Mouse (Mus musculus): ENCODE results near the gene Tax1bp3.

The Tax1bp3 gene

GRCm38 (mm10) chr11:73176608-73177508 is at the start of gene Tax1bp3, which contains the start of gene Emc6:
Gene Tax1bp3 (plus strand): TSS chr11:73177083.
Gene Emc6 (minus strand): TSS chr11:73177037.
- peak; percentile 99 for DNase-seq (ENCODE audit: low read depth, low spot score)

- DNase-seq (ENCODE audit: low read depth, low spot score): no peak
Measured at GRCm38 (mm10) chr11:73131020-73131419, 45.9 kb upstream of the Tax1bp3 start.

GRCm38 (mm10) chr11:73132999-73133398 is 43.9 kb upstream of the Tax1bp3 start:
- DNase-seq (ENCODE audit: low read depth, low spot score): no peak

GRCm38 (mm10) chr11:73134222-73134621 is 42.7 kb upstream of the Tax1bp3 start:
- no peak for DNase-seq (ENCODE audit: low read depth, low spot score)

- no peak for DNase-seq (ENCODE audit: low read depth, low spot score)
Measured at GRCm38 (mm10) chr11:73136587-73136986, 40.3 kb upstream of the Tax1bp3 start.

GRCm38 (mm10) chr11:73137116-73137515 is 39.8 kb upstream of the Tax1bp3 start:
- no peak for DNase-seq (ENCODE audit: low read depth, low spot score)

- peak; percentile 83 for DNase-seq (ENCODE audit: low read depth, low spot score)
Measured at GRCm38 (mm10) chr11:73137591-73138501, 39.0 kb upstream of the Tax1bp3 start, which contains the start of gene Haspin. Gene Haspin (minus strand): TSS chr11:73138294.

GRCm38 (mm10) chr11:73144261-73144681 is 32.6 kb upstream of the Tax1bp3 start:
- peak; percentile 32 for DNase-seq (ENCODE audit: low read depth, low spot score)

GRCm38 (mm10) chr11:73146026-73146974 is 30.6 kb upstream of the Tax1bp3 start:
- peak; percentile 63 for DNase-seq (ENCODE audit: low read depth, low spot score)

- DNase-seq (ENCODE audit: low read depth, low spot score): no peak
Measured at GRCm38 (mm10) chr11:73146975-73147365, 29.9 kb upstream of the Tax1bp3 start.

GRCm38 (mm10) chr11:73148209-73148608 is 28.7 kb upstream of the Tax1bp3 start:
- DNase-seq (ENCODE audit: low read depth, low spot score): no peak

- DNase-seq (ENCODE audit: low read depth, low spot score): no peak
Measured at GRCm38 (mm10) chr11:73155071-73155470, 21.8 kb upstream of the Tax1bp3 start.

- peak; percentile 49 for DNase-seq (ENCODE audit: low read depth, low spot score)
Measured at GRCm38 (mm10) chr11:73159957-73160810, 16.7 kb upstream of the Tax1bp3 start, which contains the start of gene P2rx5. Gene P2rx5 (plus strand): TSS chr11:73160421.

- peak; percentile 89 for DNase-seq (ENCODE audit: low read depth, low spot score)
Measured at GRCm38 (mm10) chr11:73160811-73161200, 16.1 kb upstream of the Tax1bp3 start.

GRCm38 (mm10) chr11:73161616-73162015 is 15.3 kb upstream of the Tax1bp3 start:
- DNase-seq (ENCODE audit: low read depth, low spot score): no peak

- DNase-seq (ENCODE audit: low read depth, low spot score): no peak
Measured at GRCm38 (mm10) chr11:73162284-73162683, 14.6 kb upstream of the Tax1bp3 start.

GRCm38 (mm10) chr11:73168071-73168470 is 8.8 kb upstream of the Tax1bp3 start:
- DNase-seq (ENCODE audit: low read depth, low spot score): no peak

- no peak for DNase-seq (ENCODE audit: low read depth, low spot score)
Measured at GRCm38 (mm10) chr11:73168576-73168975, 8.3 kb upstream of the Tax1bp3 start.

GRCm38 (mm10) chr11:73169231-73169630 is 7.7 kb upstream of the Tax1bp3 start:
- DNase-seq (ENCODE audit: low read depth, low spot score): no peak

- DNase-seq (ENCODE audit: low read depth, low spot score): peak; percentile 56
Measured at GRCm38 (mm10) chr11:73172186-73172585, 4.7 kb upstream of the Tax1bp3 start.
